ENCODE assay signal across 32 mouse cellular contexts in the genomic region with DNA sequence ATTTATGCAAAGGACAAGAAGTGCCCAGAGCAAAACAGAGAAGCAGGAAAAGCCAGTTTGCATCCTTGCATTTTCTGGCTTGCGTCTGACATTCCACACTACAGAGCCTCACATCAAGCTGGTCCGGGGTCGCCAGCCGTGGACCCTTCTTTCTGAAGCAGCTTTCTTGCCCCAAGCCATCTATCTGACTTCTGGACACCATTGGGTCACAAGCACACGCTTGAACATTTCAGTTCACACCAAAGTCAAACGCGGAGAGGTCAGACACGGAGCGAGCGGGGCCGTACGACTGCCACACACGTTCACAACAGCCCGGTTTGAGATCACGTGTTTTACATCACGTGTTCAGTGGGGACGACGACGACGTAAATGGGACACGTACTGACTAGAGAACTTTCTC.
DNase-seq lines count a peak whose midpoint lies in the region; ATAC-seq lines count a peak whose summit lies in the region.
"Had no signal": no experiment of that assay in that cellular context is flagged by ENCODE, and none has a peak within 500 bp of the region (broad histone marks: within the 10 kb centered on the region; RNA-seq: fewer than 3 reads in every experiment).

No protein-coding gene starts in this region.

- H3K4me2 ChIP-seq in lung, embryonic 15.5 days, result no peak overlapping the region
- H3K4me2 ChIP-seq: embryonic facial prominence, embryonic 13.5 days; forebrain, embryonic 12.5 days; forebrain, embryonic 15.5 days; heart, embryonic 12.5 days; heart, embryonic 15.5 days; hindbrain, embryonic 13.5 days had no signal

- H3K27me3 ChIP-seq in lung, embryonic 15.5 days, result no peaks in the 10 kb centered on the region
- H3K27me3 ChIP-seq: CH12.LX; embryonic facial prominence, embryonic 13.5 days; forebrain, embryonic 12.5 days; forebrain, embryonic 15.5 days; heart, embryonic 12.5 days; heart, embryonic 15.5 days; hindbrain, embryonic 13.5 days; Patski had no signal

- no peak overlapping the region for H3K27ac ChIP-seq in lung, embryonic 15.5 days
- H3K27ac ChIP-seq: embryonic facial prominence, embryonic 10.5 days; embryonic facial prominence, embryonic 13.5 days; forebrain, embryonic 12.5 days; forebrain, embryonic 15.5 days; heart, embryonic 15.5 days; hindbrain, embryonic 10.5 days; hindbrain, embryonic 13.5 days had no signal

- no peak for DNase-seq in lung, postnatal 14 days
- peak; percentile 13 for DNase-seq in lung, postnatal 10 days
- DNase-seq in lung, postnatal 36 days, result no peak
- peak; percentile 27 for DNase-seq in R1 (ENCODE audit: low read depth, low spot score)
- DNase-seq in retina, postnatal 1 day, result no peak
- DNase-seq: adrenal gland, adult 8-10 months; adrenal gland, postnatal 25 days; B cell, adult 2 months; cerebellum, adult 11-12 months; cerebellum, adult 8-10 months; cerebellum, postnatal 10 days; cerebellum, postnatal 36 days; embryo, embryonic 11 days; gastrocnemius, postnatal 25 days; heart, adult 18-20 months; heart, postnatal 10 days; heart, postnatal 36 days had no signal

- H3K9me3 ChIP-seq in lung, embryonic 15.5 days, result no peaks in the 10 kb centered on the region
- H3K9me3 ChIP-seq: embryonic facial prominence, embryonic 10.5 days; embryonic facial prominence, embryonic 13.5 days; forebrain, embryonic 12.5 days; forebrain, embryonic 15.5 days; heart, embryonic 12.5 days; heart, embryonic 15.5 days; hindbrain, embryonic 10.5 days; hindbrain, embryonic 13.5 days had no signal

- 70% methylated on average over 21 of the region's 21 CpGs for WGBS in lung, embryonic 15.5 days

- no peak overlapping the region for H3K9ac ChIP-seq in lung, embryonic 15.5 days
- H3K9ac ChIP-seq: embryonic facial prominence, embryonic 13.5 days; forebrain, embryonic 12.5 days; forebrain, embryonic 15.5 days; heart, embryonic 12.5 days; heart, embryonic 15.5 days; hindbrain, embryonic 13.5 days had no signal

- no peaks in the 10 kb centered on the region for H3K36me3 ChIP-seq in lung, embryonic 15.5 days
- H3K36me3 ChIP-seq: embryonic facial prominence, embryonic 10.5 days; embryonic facial prominence, embryonic 13.5 days; forebrain, embryonic 12.5 days; forebrain, embryonic 15.5 days; G1E; heart, embryonic 12.5 days; heart, embryonic 15.5 days; hindbrain, embryonic 10.5 days; hindbrain, embryonic 13.5 days had no signal

- H3K4me3 ChIP-seq in lung, embryonic 15.5 days, result no peak overlapping the region
- H3K4me3 ChIP-seq: embryonic facial prominence, embryonic 10.5 days; embryonic facial prominence, embryonic 13.5 days; erythroblast, embryonic 14.5 days; forebrain, embryonic 12.5 days; forebrain, embryonic 15.5 days; heart, embryonic 12.5 days; heart, embryonic 15.5 days; hindbrain, embryonic 10.5 days; hindbrain, embryonic 13.5 days had no signal

- H3K4me1 ChIP-seq in lung, embryonic 15.5 days, result no peaks in the 10 kb centered on the region
- H3K4me1 ChIP-seq: embryonic facial prominence, embryonic 10.5 days; embryonic facial prominence, embryonic 13.5 days; forebrain, embryonic 12.5 days; forebrain, embryonic 15.5 days; heart, embryonic 12.5 days; heart, embryonic 15.5 days; hindbrain, embryonic 10.5 days; hindbrain, embryonic 13.5 days had no signal

- peak; percentile 62; the same call in 1 of the 2 replicates for ATAC-seq in lung, embryonic 15.5 days (ENCODE audit: borderline replicate concordance, extremely low read depth, low FRiP score, low TSS enrichment)
- ATAC-seq: activated CD4-positive, CD25-positive, alpha-beta regulatory T cell, adult 4 months; forebrain, embryonic 15.5 days; hindbrain, embryonic 16.5 days; Patski had no signal

Comparison
In these comparisons a context has a peak if more than half of its experiments do, and no peak if none do; other contexts are left out.
1. DNase-seq: peak in lung, postnatal 10 days (single experiment) and R1 (single experiment); none in lung, postnatal 14 days (single experiment), lung, postnatal 36 days (single experiment) and retina, postnatal 1 day (single experiment).